Mouse (Mus musculus): ENCODE data around the gene Fndc1.

Gene Fndc1

GRCm38 (mm10) chr17:7820176-7820575 is 6.9 kb downstream of the Fndc1 start:
- no peak for DNase-seq (ENCODE audit: low read depth)

GRCm38 (mm10) chr17:7816602-7817001 is 10.5 kb downstream of the Fndc1 start:
- no peak for DNase-seq (ENCODE audit: low read depth)

- DNase-seq (ENCODE audit: low read depth), result no peak
Observed at GRCm38 (mm10) chr17:7814433-7814832, 12.7 kb downstream of the Fndc1 start.

- DNase-seq (ENCODE audit: low read depth), result no peak
Observed at GRCm38 (mm10) chr17:7808043-7808442, 19.1 kb downstream of the Fndc1 start.

GRCm38 (mm10) chr17:7805105-7805504 is 22.0 kb downstream of the Fndc1 start:
- no peak for DNase-seq (ENCODE audit: low read depth)

GRCm38 (mm10) chr17:7802483-7802882 is 24.6 kb downstream of the Fndc1 start:
- DNase-seq (ENCODE audit: low read depth), result no peak

GRCm38 (mm10) chr17:7799894-7800293 is 27.2 kb downstream of the Fndc1 start:
- no peak for DNase-seq (ENCODE audit: low read depth)

- no peak for DNase-seq (ENCODE audit: low read depth)
Observed at GRCm38 (mm10) chr17:7795584-7795983, 31.5 kb downstream of the Fndc1 start.

GRCm38 (mm10) chr17:7795168-7795567 is 31.9 kb downstream of the Fndc1 start:
- no peak for DNase-seq (ENCODE audit: low read depth)

- no peak for DNase-seq (ENCODE audit: low read depth)
Observed at GRCm38 (mm10) chr17:7794093-7794492, 33.0 kb downstream of the Fndc1 start.

- DNase-seq (ENCODE audit: low read depth), result no peak
Observed at GRCm38 (mm10) chr17:7790512-7790911, 36.6 kb downstream of the Fndc1 start.

GRCm38 (mm10) chr17:7774101-7774500 is 53.0 kb downstream of the Fndc1 start:
- DNase-seq (ENCODE audit: low read depth), result no peak

- no peak for DNase-seq (ENCODE audit: low read depth)
Observed at GRCm38 (mm10) chr17:7759786-7760185, 67.3 kb downstream of the Fndc1 start.

GRCm38 (mm10) chr17:7755001-7755400 is 72.1 kb downstream of the Fndc1 start:
- DNase-seq (ENCODE audit: low read depth), result no peak

GRCm38 (mm10) chr17:7753383-7753782 is 73.7 kb downstream of the Fndc1 start:
- no peak for DNase-seq (ENCODE audit: low read depth)

- no peak for DNase-seq (ENCODE audit: low read depth)
Observed at GRCm38 (mm10) chr17:7749051-7749815, 77.9 kb downstream of the Fndc1 start.

- no peak for DNase-seq (ENCODE audit: low read depth)
Observed at GRCm38 (mm10) chr17:7746841-7747240, 80.3 kb downstream of the Fndc1 start.

GRCm38 (mm10) chr17:7744976-7745375 is 82.1 kb downstream of the Fndc1 start:
- DNase-seq (ENCODE audit: low read depth), result no peak

GRCm38 (mm10) chr17:7740988-7741387 is 86.1 kb downstream of the Fndc1 start:
- DNase-seq (ENCODE audit: low read depth), result no peak

- no peak for DNase-seq (ENCODE audit: low read depth)
Observed at GRCm38 (mm10) chr17:7722991-7723390, 104.1 kb downstream of the Fndc1 start.

- DNase-seq (ENCODE audit: low read depth), result no peak
Observed at GRCm38 (mm10) chr17:7718886-7719285, 108.2 kb downstream of the Fndc1 start.

GRCm38 (mm10) chr17:7717945-7718344 is 109.2 kb downstream of the Fndc1 start:
- no peak for DNase-seq (ENCODE audit: low read depth)

- no peak for DNase-seq (ENCODE audit: low read depth)
Observed at GRCm38 (mm10) chr17:7713020-7713419, 114.1 kb downstream of the Fndc1 start.

GRCm38 (mm10) chr17:7707073-7707472 is 120.0 kb downstream of the Fndc1 start:
- no peak for DNase-seq (ENCODE audit: low read depth)
